Mouse (Mus musculus) neural tube, embryonic 13.5 days (tissue): ENCODE measurements at regions not wholly inside any gene's neighbourhood (a gene's known extent, or its start where the extent isn't known, plus 50 kb on each side); places are given as distances from the start of the nearest gene placed in this dataset.

Source experiments
- ATAC-seq: fragments of 200-750 bp; cut with Nextera tagmentation; 2 replicates; pipeline ENCODE4 v1.8.0; 2017; ENCODE audit warnings: low read depth, mild to moderate bottlenecking, moderate TSS enrichment, moderate library complexity
- H3K27ac ChIP-seq: fragments of 300-500 bp; sonication (generic); replicated peaks from 2 replicates; pipeline ENCODE4 v1.5.1; 2015; ENCODE audit warnings: moderate library complexity, mild to moderate bottlenecking, inconsistent platforms
- H3K27me3 ChIP-seq: fragments of 300-500 bp; sonication (generic); 2 replicates; pipeline ENCODE4 v1.6.1; 2015; ENCODE audit warnings: mild to moderate bottlenecking, inconsistent platforms
- H3K36me3 ChIP-seq: fragments of 300-500 bp; sonication (generic); 2 replicates; pipeline ENCODE4 v1.6.1; 2015; ENCODE audit warnings: mild to moderate bottlenecking, inconsistent platforms
- H3K4me1 ChIP-seq: fragments of 300-500 bp; sonication (generic); replicated peaks from 2 replicates; pipeline ENCODE4 v1.6.1; 2015; ENCODE audit warnings: inconsistent platforms
- H3K4me2 ChIP-seq: fragments of 300-500 bp; sonication (generic); 2 replicates; pipeline ENCODE4 v1.6.1; 2015; ENCODE audit warnings: inconsistent platforms, mild to moderate bottlenecking, moderate library complexity
- H3K4me3 ChIP-seq: fragments of 300-500 bp; sonication (generic); 2 replicates; pipeline ENCODE4 v1.5.1; 2015; ENCODE audit warnings: mild to moderate bottlenecking, inconsistent platforms
- H3K9ac ChIP-seq: fragments of 300-500 bp; sonication (generic); 2 replicates; pipeline ENCODE4 v1.6.1; 2015; ENCODE audit warnings: moderate library complexity, mild to moderate bottlenecking, inconsistent platforms
- H3K9me3 ChIP-seq: fragments of 300-500 bp; sonication (generic); 2 replicates; pipeline ENCODE4 v1.6.1; 2016; ENCODE audit warnings: inconsistent platforms
- WGBS: fragments of 180-500 bp; shearing (Covaris S2); methylation state at CpG from one replicate; pipeline ENCODE4 v1.1.7; 2015; 5-methylcytosine and 5-hydroxymethylcytosine counted together

- no peak overlapping the region for H3K4me2 ChIP-seq
- no peak overlapping the region for H3K4me3 ChIP-seq
- ATAC-seq, result no peak
- H3K9ac ChIP-seq, result no peak overlapping the region
- H3K27ac ChIP-seq, result no peak overlapping the region
- H3K9me3 ChIP-seq, result 0 out of 2 replicates have a peak, but pooled peaks cover 5% of the 10 kb centered on the region
- WGBS, result 81% methylated on average over 5 of the region's 5 CpGs
- H3K4me1 ChIP-seq, result peaks cover 4% of the 10 kb centered on the region; the same call in 1 of the 2 replicates
- no peaks in the 10 kb centered on the region for H3K27me3 ChIP-seq
- no peaks in the 10 kb centered on the region for H3K36me3 ChIP-seq
Measured at GRCm38 (mm10) chr2:118042380-118043055, 69.2 kb upstream of the Thbs1 start.

GRCm38 (mm10) chr2:118044666-118045065 lies 67.0 kb upstream of the Thbs1 start:
- no peak for ATAC-seq
- Histone ChIP-seq H3K27me3 (no peaks in the 10 kb centered on the region), H3K4me2 (no peak overlapping the region), H3K27ac (no peak overlapping the region), H3K9ac (no peak overlapping the region), H3K4me3 (no peak overlapping the region), H3K4me1 (peaks cover 4% of the 10 kb centered on the region; the same call in 1 of the 2 replicates), H3K36me3 (no peaks in the 10 kb centered on the region), H3K9me3 (0 out of 2 replicates have a peak, but pooled peaks cover 5% of the 10 kb centered on the region)
- 88% methylated on average over 1 of the region's 1 CpGs for WGBS

- Histone ChIP-seq H3K4me2 (no peak overlapping the region), H3K4me3 (no peak overlapping the region), H3K9ac (no peak overlapping the region), H3K4me1 (no peaks in the 10 kb centered on the region), H3K9me3 (0 out of 2 replicates have a peak, but pooled peaks cover 5% of the 10 kb centered on the region), H3K27me3 (no peaks in the 10 kb centered on the region), H3K27ac (no peak overlapping the region), H3K36me3 (no peaks in the 10 kb centered on the region)
- no peak for ATAC-seq
- 86% methylated on average over 2 of the region's 2 CpGs for WGBS
Measured at GRCm38 (mm10) chr2:118050326-118050725, 61.4 kb upstream of the Thbs1 start.

DNA sequence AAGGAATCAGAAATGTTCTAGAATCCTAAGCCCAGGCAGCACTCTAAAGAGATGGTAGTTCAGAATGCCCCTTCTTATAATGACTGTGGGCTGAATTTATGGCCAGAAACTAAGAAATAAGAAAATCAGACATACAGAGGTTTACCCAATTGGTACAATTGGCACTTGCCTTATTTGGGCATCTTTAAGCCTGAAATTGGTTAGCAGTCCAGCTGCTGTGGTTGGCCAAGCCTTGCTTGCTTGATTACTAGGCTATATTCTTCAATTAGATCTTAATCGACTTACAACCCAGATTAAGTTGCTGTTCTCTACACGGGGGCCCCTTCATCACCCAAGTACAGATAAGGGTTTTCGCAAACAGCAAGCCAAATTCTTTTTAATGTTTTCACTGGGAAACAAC lies 60.1 kb upstream of the Thbs1 start:
- Histone ChIP-seq H3K27me3 (no peaks in the 10 kb centered on the region), H3K9me3 (no peaks in the 10 kb centered on the region), H3K4me3 (no peak overlapping the region), H3K9ac (no peak overlapping the region), H3K4me2 (no peak overlapping the region), H3K36me3 (no peaks in the 10 kb centered on the region), H3K4me1 (no peaks in the 10 kb centered on the region), H3K27ac (no peak overlapping the region)
- no peak for ATAC-seq
- 94% methylated on average over 3 of the region's 3 CpGs for WGBS

- Histone ChIP-seq H3K36me3 (no peaks in the 10 kb centered on the region), H3K4me1 (no peaks in the 10 kb centered on the region), H3K9ac (no peak overlapping the region), H3K9me3 (no peaks in the 10 kb centered on the region), H3K27me3 (no peaks in the 10 kb centered on the region), H3K4me2 (no peak overlapping the region), H3K27ac (no peak overlapping the region), H3K4me3 (no peak overlapping the region)
- WGBS, result 92% methylated on average over 4 of the region's 4 CpGs
- ATAC-seq, result no peak
Measured at GRCm38 (mm10) chr2:118053512-118053911, 58.2 kb upstream of the Thbs1 start.

- no peaks in the 10 kb centered on the region for H3K4me1 ChIP-seq
- no peaks in the 10 kb centered on the region for H3K27me3 ChIP-seq
- no peak overlapping the region for H3K27ac ChIP-seq
- no peak overlapping the region for H3K4me2 ChIP-seq
- no peak for ATAC-seq
- H3K9ac ChIP-seq, result no peak overlapping the region
- H3K4me3 ChIP-seq, result no peak overlapping the region
- whole genome bisulfite sequencing, result 87% methylated on average over 6 of the region's 6 CpGs
- H3K36me3 ChIP-seq, result no peaks in the 10 kb centered on the region
- H3K9me3 ChIP-seq, result no peaks in the 10 kb centered on the region
Measured at GRCm38 (mm10) chr2:118058654-118059395, 52.9 kb upstream of the Thbs1 start.

DNA sequence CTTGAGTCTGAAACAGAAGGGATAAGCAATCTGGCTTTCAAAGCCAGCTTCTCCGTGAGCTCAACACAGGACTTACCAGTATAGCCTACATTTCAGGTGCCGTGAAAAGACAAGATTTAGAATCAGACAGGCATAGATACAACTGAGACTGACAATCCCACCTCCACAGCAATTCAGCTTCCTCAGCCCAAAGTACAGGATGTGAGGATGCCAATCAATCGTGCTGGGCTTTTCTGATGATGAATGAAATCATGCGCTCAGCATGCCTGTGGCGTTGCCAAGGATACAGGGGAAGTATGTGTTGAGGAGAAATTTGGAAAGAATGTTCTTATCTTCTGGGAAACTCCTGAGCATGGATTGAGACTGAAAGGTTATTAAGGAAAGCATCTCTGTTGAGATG lies 50.4 kb upstream of the Thbs1 start:
- H3K27ac ChIP-seq, result no peak overlapping the region
- 88% methylated on average over 5 of the region's 5 CpGs for WGBS
- no peak for ATAC-seq
- no peak overlapping the region for H3K4me3 ChIP-seq
- no peaks in the 10 kb centered on the region for H3K36me3 ChIP-seq
- no peaks in the 10 kb centered on the region for H3K27me3 ChIP-seq
- H3K9ac ChIP-seq, result no peak overlapping the region
- no peaks in the 10 kb centered on the region for H3K9me3 ChIP-seq
- no peaks in the 10 kb centered on the region for H3K4me1 ChIP-seq
- H3K4me2 ChIP-seq, result no peak overlapping the region
